Mouse (Mus musculus) thymus, postnatal 4 days (tissue): Measurements from ENCODE around the gene Rab3il1.

Experiments
- DNase-seq: peaks from one replicate; pipeline ENCODE4 v3.0.0; 2021

Gene Rab3il1

GRCm38 (mm10) chr19:10015442-10015841 is 14.0 kb downstream of the Rab3il1 start:
- no peak for DNase-seq

DNA sequence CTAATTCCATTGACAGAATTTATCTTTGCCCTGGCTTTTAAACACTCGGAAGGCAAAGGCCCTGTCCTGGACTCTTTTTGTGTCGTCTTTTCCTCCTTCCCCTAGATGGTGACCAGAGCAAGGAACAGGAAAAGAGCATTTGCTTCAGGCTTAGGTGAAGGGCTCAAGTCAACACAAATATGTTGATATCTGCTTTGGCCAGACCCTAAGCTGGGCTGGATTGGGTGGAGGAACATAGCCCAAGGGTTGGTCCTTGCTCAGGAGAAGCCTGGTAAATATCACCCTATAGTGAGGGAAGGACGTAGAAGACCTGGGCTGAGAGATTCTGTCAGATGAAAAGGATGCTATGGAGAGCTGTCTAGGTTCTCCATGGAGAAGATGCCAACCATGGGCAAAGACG is 14.7 kb downstream of the Rab3il1 start:
- no peak for DNase-seq

GRCm38 (mm10) chr19:10017637-10018526 is 16.4 kb downstream of the Rab3il1 start:
- DNase-seq: peak; percentile 68

GRCm38 (mm10) chr19:10018527-10018818 is 17.0 kb downstream of the Rab3il1 start:
- DNase-seq: no peak

GRCm38 (mm10) chr19:10019214-10019760 is 17.8 kb downstream of the Rab3il1 start:
- DNase-seq: no peak

DNA sequence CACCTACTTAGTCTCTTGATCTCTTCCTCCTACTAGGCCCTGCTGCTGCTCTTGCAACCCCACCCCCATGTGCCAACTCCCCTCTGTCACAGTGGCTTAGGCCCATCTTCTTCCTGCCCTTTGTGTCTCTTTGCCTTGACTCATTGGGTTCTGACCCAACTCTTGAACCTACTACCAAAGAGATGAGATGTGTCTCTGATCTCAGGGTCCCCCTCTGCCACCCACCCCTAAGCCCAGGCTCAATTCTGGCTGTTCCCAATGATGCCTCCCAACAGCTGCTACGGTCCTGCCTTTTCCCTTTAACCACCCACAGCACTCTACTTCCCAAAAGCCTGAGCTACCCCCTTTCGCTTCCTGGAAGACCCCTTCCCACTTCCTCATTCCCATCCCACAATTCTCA is 20.5 kb downstream of the Rab3il1 start:
- DNase-seq: no peak

- DNase-seq: no peak
These were observed 21.2 kb downstream of the Rab3il1 start for GRCm38 (mm10) chr19:10022414-10023303.

DNA sequence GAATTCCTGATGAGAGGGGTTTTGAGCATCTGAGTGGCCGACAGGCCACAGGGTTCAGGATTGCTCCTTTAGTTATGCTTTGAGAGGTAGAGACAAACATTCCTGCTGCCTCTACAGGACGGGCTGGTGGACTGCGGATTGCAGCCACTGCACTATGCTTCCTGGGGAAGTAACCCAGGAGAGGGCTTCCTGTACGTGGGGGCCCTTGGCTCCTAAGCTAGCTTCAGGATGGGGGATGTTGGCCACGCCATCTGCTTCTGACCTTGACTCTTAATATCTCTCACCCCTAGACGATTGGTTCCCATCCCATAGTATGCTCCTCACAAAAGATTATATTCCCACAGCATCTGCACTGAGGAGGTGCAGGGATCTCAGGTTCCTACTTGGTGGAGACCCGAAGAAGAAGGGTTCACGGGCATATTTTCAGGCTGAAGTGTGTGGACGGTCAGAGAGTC is 21.9 kb downstream of the Rab3il1 start:
- no peak for DNase-seq

- peak; percentile 39 for DNase-seq
These were observed 23.9 kb downstream of the Rab3il1 start for GRCm38 (mm10) chr19:10025169-10025875.

- no peak for DNase-seq
These were observed 28.3 kb downstream of the Rab3il1 start for GRCm38 (mm10) chr19:10029746-10030145.

GRCm38 (mm10) chr19:10033211-10033973 is 31.9 kb downstream of the Rab3il1 start:
- peak; percentile 68 for DNase-seq

- no peak for DNase-seq
These were observed 32.9 kb downstream of the Rab3il1 start for GRCm38 (mm10) chr19:10034356-10034755.

- DNase-seq: peak; percentile 93
These were observed 33.4 kb downstream of the Rab3il1 start for GRCm38 (mm10) chr19:10034785-10035447.

DNA sequence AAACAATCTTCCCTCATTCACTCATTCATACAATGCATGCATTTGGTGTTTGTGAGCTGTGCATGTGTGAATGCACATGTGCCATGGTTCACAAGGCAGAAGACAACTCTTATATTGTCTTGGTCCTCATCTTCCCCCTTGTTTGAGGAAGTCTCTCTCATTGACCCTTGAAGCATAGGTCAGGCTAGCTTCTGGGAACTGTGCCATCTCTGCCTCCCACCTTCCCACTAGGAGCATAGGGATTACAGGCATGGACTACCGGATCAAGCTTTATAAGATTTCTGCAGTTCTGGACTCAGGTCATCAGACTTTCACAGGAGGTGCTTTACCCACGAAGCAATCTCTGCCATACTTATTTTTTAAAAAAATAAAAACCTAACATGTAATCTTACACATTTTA is 36.1 kb downstream of the Rab3il1 start:
- DNase-seq: no peak

DNA sequence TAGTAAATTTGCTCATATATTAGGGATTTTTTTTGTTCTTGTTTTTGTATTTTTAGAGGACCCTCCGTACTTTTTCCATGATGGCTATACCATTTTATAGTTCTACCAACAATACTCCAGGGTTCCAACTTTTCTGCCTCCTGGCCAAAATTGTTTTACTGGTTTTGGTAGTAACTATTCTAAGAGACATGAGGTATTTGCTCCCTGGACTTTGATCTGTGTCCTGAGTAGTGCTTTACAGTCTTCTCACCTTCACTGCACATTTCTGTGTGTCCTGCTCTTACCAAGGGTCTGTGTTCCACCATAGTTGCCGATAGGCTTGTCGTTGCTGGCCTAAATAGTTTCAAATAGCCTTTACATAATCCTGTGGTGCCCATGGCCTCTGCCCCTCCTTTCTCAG is 36.9 kb downstream of the Rab3il1 start:
- DNase-seq: no peak

- DNase-seq: no peak
These were observed 37.4 kb downstream of the Rab3il1 start for GRCm38 (mm10) chr19:10038910-10039309.

- peak; percentile 35 for DNase-seq
These were observed 38.1 kb downstream of the Rab3il1 start for GRCm38 (mm10) chr19:10039615-10040014.

DNA sequence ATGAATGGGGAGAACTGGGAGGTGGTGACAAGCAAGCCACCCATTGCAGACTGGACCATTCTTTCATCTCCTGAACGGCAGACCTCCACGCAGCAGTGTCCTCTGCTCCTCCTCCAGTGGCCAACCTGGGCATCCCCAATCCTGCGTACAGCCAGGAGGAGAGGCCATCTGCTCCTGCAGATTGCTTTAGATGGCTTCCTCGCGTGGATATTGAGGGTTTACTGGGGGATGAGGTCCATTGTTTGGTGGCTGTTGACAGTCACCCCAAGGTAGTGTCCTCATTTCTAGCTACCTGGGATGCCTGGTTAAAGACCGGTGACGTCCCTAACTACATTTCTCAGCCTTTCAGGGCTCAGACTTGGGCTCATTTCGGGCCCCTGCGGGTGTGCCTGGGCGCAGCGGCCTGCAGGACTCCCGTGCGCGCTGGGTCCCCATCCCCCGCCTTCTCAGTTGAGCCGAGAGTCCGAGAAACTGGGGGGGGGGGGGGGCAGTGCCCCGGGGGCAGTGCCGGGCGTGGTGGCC is 39.5 kb downstream of the Rab3il1 start:
- no peak for DNase-seq

- peak; percentile 79 for DNase-seq
These were observed 40.1 kb downstream of the Rab3il1 start, which contains the start of gene Fads3 for GRCm38 (mm10) chr19:10041388-10042148. Gene Fads3 (plus strand): TSS chr19:10041569.

DNA sequence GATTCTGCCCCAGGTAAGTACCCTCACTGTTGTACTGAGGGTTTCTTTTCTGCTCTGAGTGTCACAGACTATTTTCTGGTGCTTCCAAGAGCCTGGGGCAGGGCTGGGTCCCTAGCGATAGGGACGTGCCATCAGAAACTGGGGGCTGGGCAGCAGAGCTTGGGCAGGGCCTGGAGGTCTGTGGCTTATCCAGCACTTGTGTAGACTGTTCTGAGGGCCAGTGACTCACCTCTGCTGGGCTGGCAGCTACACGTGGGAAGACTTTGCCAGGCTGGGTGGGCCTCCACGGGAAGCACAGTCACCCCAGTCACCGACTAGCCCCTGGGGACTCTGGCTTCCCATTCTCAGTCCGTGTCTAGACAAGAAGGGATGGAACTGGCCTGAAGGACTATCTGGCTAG is 40.8 kb downstream of the Rab3il1 start:
- no peak for DNase-seq
